Mouse (Mus musculus) adrenal gland, adult 8-10 months (tissue): ENCODE measurements around the gene Rasgef1c. TPM values are rescaled to one million over a fixed set of nuclear protein-coding genes. Genes with fewer than 3 reads are reported as not detected.

Experiments
- DNase-seq: peaks from one replicate; pipeline ENCODE4 v3.0.0; 2022
- microRNA-seq, 2 experiments: library from miRNA; unstranded; fragments of <30 nt; microRNA quantifications; one replicate each; pipeline ENCODE4 v1.2.0; 2022
- total RNA-seq, 4 experiments: library from RNA; stranded (reverse); gene quantifications; 2 replicates each; pipeline ENCODE4 v1.2.4; 2022

Gene Rasgef1c
- total RNA-seq, 4 experiments from 2014 or later: 0.67 to 1.1 (median 0.82) TPM

- no peak for DNase-seq
These were observed 124.3 kb downstream of the Rasgef1c start for GRCm38 (mm10) chr11:50025721-50026520.

- DNase-seq: no peak
These were observed 125.0 kb downstream of the Rasgef1c start for GRCm38 (mm10) chr11:50026521-50027090.

GRCm38 (mm10) chr11:50028416-50028815 is 126.8 kb downstream of the Rasgef1c start:
- DNase-seq: no peak

Small RNA genes lying within 50 kb of the gene (microRNA-seq; reads per million reads assigned to microRNA genes)
- 0 reads per million in 2 experiments for gene Gm23492

Other genes starting within 250 kb of the Rasgef1c start
- gene Scgb3a1, start 238.2 kb upstream of the Rasgef1c start, total RNA-seq: not detected
- 10 to 100 TPM; 44.0 to 63.2 (median 51.9) TPM for gene Cnot6, start 189.1 kb upstream of the Rasgef1c start, total RNA-seq
- gene Gfpt2, start 107.7 kb upstream of the Rasgef1c start, total RNA-seq: 1 to 10 TPM; 3.5 to 4.9 (median 4.4) TPM
- 10 to 100 TPM; 71.4 to 99.2 (median 87.3) TPM for gene Mapk9, start 55.1 kb upstream of the Rasgef1c start, total RNA-seq
- 100 to 1,000 TPM; 103 to 148 (median 134) TPM for gene Rnf130, start 123.5 kb downstream of the Rasgef1c start, total RNA-seq
- 100 to 1,000 TPM; 154 to 260 (median 207) TPM for gene Tbc1d9b, start 229.6 kb downstream of the Rasgef1c start, total RNA-seq